Mouse (Mus musculus): Measurements from ENCODE around the gene Slc41a1. TPM values are rescaled to one million over a fixed set of nuclear protein-coding genes. Genes with fewer than 3 reads are reported as not detected.

The Slc41a1 gene
- polyA plus RNA-seq, 1 experiment from 2014 or later: 8.2 TPM

GRCm38 (mm10) chr1:131822292-131822691, 5.0 kb upstream of the Slc41a1 start:
- ATAC-seq (ENCODE audit: low FRiP score) (no peak), DNase-seq (ENCODE audit: low spot score) (no peak)
- H3K27me3 ChIP-seq (ENCODE audit: control insufficient read depth, insufficient read depth, low read length): no peaks in the 10 kb centered on the region
- no peaks in the 10 kb centered on the region for H3K4me1 ChIP-seq (replicated peaks; ENCODE audit: control insufficient read depth, insufficient read depth, low read length)
- no peak overlapping the region for H3K9ac ChIP-seq (ENCODE audit: low read depth, low read length)
- H3K4me2 ChIP-seq (replicated peaks; ENCODE audit: low read depth, low read length): no peak overlapping the region
- H3K9me3 ChIP-seq (ENCODE audit: control insufficient read depth, low read length): no peaks in the 10 kb centered on the region
- no peak overlapping the region for H3K4me3 ChIP-seq (ENCODE audit: low read depth, low read length)
- no peak overlapping the region for H3K27ac ChIP-seq (ENCODE audit: low read depth, low read length)
- 78% methylated on average over 8 of the region's 8 CpGs for WGBS
- H3K36me3 ChIP-seq (ENCODE audit: control insufficient read depth, insufficient read depth, low read length): no peaks in the 10 kb centered on the region

- H3K9ac ChIP-seq (ENCODE audit: low read depth, low read length): no peak overlapping the region
- H3K4me2 ChIP-seq (replicated peaks; ENCODE audit: low read depth, low read length): no peak overlapping the region
- no peak for DNase-seq (ENCODE audit: low spot score)
- no peak for ATAC-seq (ENCODE audit: low FRiP score)
- H3K4me1 ChIP-seq (replicated peaks; ENCODE audit: control insufficient read depth, insufficient read depth, low read length): no peaks in the 10 kb centered on the region
- no peaks in the 10 kb centered on the region for H3K9me3 ChIP-seq (ENCODE audit: control insufficient read depth, low read length)
- no peak overlapping the region for H3K27ac ChIP-seq (ENCODE audit: low read depth, low read length)
- no peak overlapping the region for H3K4me3 ChIP-seq (ENCODE audit: low read depth, low read length)
- H3K27me3 ChIP-seq (ENCODE audit: control insufficient read depth, insufficient read depth, low read length): no peaks in the 10 kb centered on the region
- WGBS: 92% methylated on average over 1 of the region's 1 CpGs
- no peaks in the 10 kb centered on the region for H3K36me3 ChIP-seq (ENCODE audit: control insufficient read depth, insufficient read depth, low read length)
These were observed 4.3 kb upstream of the Slc41a1 start for GRCm38 (mm10) chr1:131822856-131823492.

- H3K4me3 ChIP-seq (ENCODE audit: low read depth, low read length): no peak overlapping the region
- no peak for ATAC-seq (ENCODE audit: low FRiP score)
- no peaks in the 10 kb centered on the region for H3K9me3 ChIP-seq (ENCODE audit: control insufficient read depth, low read length)
- H3K27me3 ChIP-seq (ENCODE audit: control insufficient read depth, insufficient read depth, low read length): no peaks in the 10 kb centered on the region
- H3K27ac ChIP-seq (ENCODE audit: low read depth, low read length): no peak overlapping the region
- H3K9ac ChIP-seq (ENCODE audit: low read depth, low read length): no peak overlapping the region
- H3K36me3 ChIP-seq (ENCODE audit: control insufficient read depth, insufficient read depth, low read length): no peaks in the 10 kb centered on the region
- no peak overlapping the region for H3K4me2 ChIP-seq (replicated peaks; ENCODE audit: low read depth, low read length)
- WGBS: 70% methylated on average over 5 of the region's 5 CpGs
- DNase-seq (ENCODE audit: low spot score): no peak
- H3K4me1 ChIP-seq (replicated peaks; ENCODE audit: control insufficient read depth, insufficient read depth, low read length): no peaks in the 10 kb centered on the region
These were observed 3.7 kb upstream of the Slc41a1 start for GRCm38 (mm10) chr1:131823563-131823962.

GRCm38 (mm10) chr1:131824528-131825181, 2.6 kb upstream of the Slc41a1 start:
- no peaks in the 10 kb centered on the region for H3K27me3 ChIP-seq (ENCODE audit: control insufficient read depth, insufficient read depth, low read length)
- no peak overlapping the region for H3K9ac ChIP-seq (ENCODE audit: low read depth, low read length)
- DNase-seq (ENCODE audit: low spot score) (no peak), ATAC-seq (ENCODE audit: low FRiP score) (no peak)
- no peak overlapping the region for H3K27ac ChIP-seq (ENCODE audit: low read depth, low read length)
- H3K4me2 ChIP-seq (replicated peaks; ENCODE audit: low read depth, low read length): no peak overlapping the region
- 83% methylated on average over 11 of the region's 11 CpGs for WGBS
- no peaks in the 10 kb centered on the region for H3K9me3 ChIP-seq (ENCODE audit: control insufficient read depth, low read length)
- H3K4me3 ChIP-seq (ENCODE audit: low read depth, low read length): no peak overlapping the region
- H3K36me3 ChIP-seq (ENCODE audit: control insufficient read depth, insufficient read depth, low read length): no peaks in the 10 kb centered on the region
- 0 out of 2 replicates have a peak, but pooled peaks cover 3% of the 10 kb centered on the region for H3K4me1 ChIP-seq (replicated peaks; ENCODE audit: control insufficient read depth, insufficient read depth, low read length)

- Histone ChIP-seq H3K27me3 (ENCODE audit: control insufficient read depth, insufficient read depth, low read length) (no peaks in the 10 kb centered on the region), H3K36me3 (ENCODE audit: control insufficient read depth, insufficient read depth, low read length) (no peaks in the 10 kb centered on the region), H3K27ac (ENCODE audit: low read depth, low read length) (peak overlapping the region; percentile 44; the same call in 1 of the 2 replicates), H3K4me1 (replicated peaks; ENCODE audit: control insufficient read depth, insufficient read depth, low read length) (0 out of 2 replicates have a peak, but pooled peaks cover 3% of the 10 kb centered on the region), H3K9ac (ENCODE audit: low read depth, low read length) (peak overlapping the region; percentile 72), H3K9me3 (ENCODE audit: control insufficient read depth, low read length) (no peaks in the 10 kb centered on the region), H3K4me2 (replicated peaks; ENCODE audit: low read depth, low read length) (peak overlapping the region; percentile 75), H3K4me3 (ENCODE audit: low read depth, low read length) (peak overlapping the region; percentile 49)
- ATAC-seq (ENCODE audit: low FRiP score) (peak; percentile 96), DNase-seq (ENCODE audit: low spot score) (peak; percentile 99)
- whole genome bisulfite sequencing: under 1% methylated on average over 33 of the region's 36 CpGs
These were observed 530 bp downstream of the Slc41a1 start for GRCm38 (mm10) chr1:131827787-131828258.

- peak; percentile 72 for DNase-seq (ENCODE audit: low spot score)
- peak; percentile 78 for ATAC-seq (ENCODE audit: low FRiP score)
- Histone ChIP-seq H3K4me2 (replicated peaks; ENCODE audit: low read depth, low read length) (peak overlapping the region; percentile 75), H3K9me3 (ENCODE audit: control insufficient read depth, low read length) (no peaks in the 10 kb centered on the region), H3K27me3 (ENCODE audit: control insufficient read depth, insufficient read depth, low read length) (no peaks in the 10 kb centered on the region), H3K4me3 (ENCODE audit: low read depth, low read length) (peak overlapping the region; percentile 49), H3K4me1 (replicated peaks; ENCODE audit: control insufficient read depth, insufficient read depth, low read length) (0 out of 2 replicates have a peak, but pooled peaks cover 3% of the 10 kb centered on the region), H3K27ac (ENCODE audit: low read depth, low read length) (peak overlapping the region; percentile 44; the same call in 1 of the 2 replicates), H3K9ac (ENCODE audit: low read depth, low read length) (peak overlapping the region; percentile 72), H3K36me3 (ENCODE audit: control insufficient read depth, insufficient read depth, low read length) (no peaks in the 10 kb centered on the region)
- WGBS: 1% methylated on average over 20 of the region's 22 CpGs
These were observed 1.2 kb downstream of the Slc41a1 start for GRCm38 (mm10) chr1:131828297-131829126.

GRCm38 (mm10) chr1:131829279-131829678, 2.0 kb downstream of the Slc41a1 start:
- Histone ChIP-seq H3K4me3 (ENCODE audit: low read depth, low read length) (0 out of 2 replicates have a peak overlapping the region, but pooled peaks have one; percentile 49), H3K27me3 (ENCODE audit: control insufficient read depth, insufficient read depth, low read length) (no peaks in the 10 kb centered on the region), H3K36me3 (ENCODE audit: control insufficient read depth, insufficient read depth, low read length) (no peaks in the 10 kb centered on the region), H3K9me3 (ENCODE audit: control insufficient read depth, low read length) (no peaks in the 10 kb centered on the region), H3K4me1 (replicated peaks; ENCODE audit: control insufficient read depth, insufficient read depth, low read length) (0 out of 2 replicates have a peak, but pooled peaks cover 3% of the 10 kb centered on the region), H3K27ac (ENCODE audit: low read depth, low read length) (no peak overlapping the region), H3K9ac (ENCODE audit: low read depth, low read length) (no peak overlapping the region), H3K4me2 (replicated peaks; ENCODE audit: low read depth, low read length) (peak overlapping the region; percentile 6)
- ATAC-seq (ENCODE audit: low FRiP score) (no peak), DNase-seq (ENCODE audit: low spot score) (no peak)
- WGBS: 50% methylated on average over 5 of the region's 5 CpGs

- no peaks in the 10 kb centered on the region for H3K9me3 ChIP-seq (ENCODE audit: control insufficient read depth, low read length)
- no peak overlapping the region for H3K4me3 ChIP-seq (ENCODE audit: low read depth, low read length)
- H3K4me2 ChIP-seq (replicated peaks; ENCODE audit: low read depth, low read length): no peak overlapping the region
- H3K36me3 ChIP-seq (ENCODE audit: control insufficient read depth, insufficient read depth, low read length): no peaks in the 10 kb centered on the region
- 0 out of 2 replicates have a peak, but pooled peaks cover 3% of the 10 kb centered on the region for H3K4me1 ChIP-seq (replicated peaks; ENCODE audit: control insufficient read depth, insufficient read depth, low read length)
- no peak overlapping the region for H3K9ac ChIP-seq (ENCODE audit: low read depth, low read length)
- 91% methylated on average over 15 of the region's 15 CpGs for WGBS
- ATAC-seq (ENCODE audit: low FRiP score): no peak
- H3K27ac ChIP-seq (ENCODE audit: low read depth, low read length): no peak overlapping the region
- no peak for DNase-seq (ENCODE audit: low spot score)
- H3K27me3 ChIP-seq (ENCODE audit: control insufficient read depth, insufficient read depth, low read length): no peaks in the 10 kb centered on the region
These were observed 3.3 kb downstream of the Slc41a1 start for GRCm38 (mm10) chr1:131830561-131830960.

All from hindbrain, embryonic 11.5 days (tissue).